Mouse (Mus musculus) spleen, adult 2 months (tissue): ENCODE data around the gene Sardh. TPM values are rescaled to one million over a fixed set of nuclear protein-coding genes. Genes with fewer than 3 reads are reported as not detected.

Experiments
- DNase-seq, 2 experiments: peaks; one replicate each; pipeline versions ENCODE4 v3.0.0 to v3.0.0-alpha.2; 2012 to 2021; ENCODE audit warnings: low spot score in 2 of 2, low read depth in 1 of 2
- H3K27ac ChIP-seq: fragments of 200-500 bp; 2 replicates; pipeline ENCODE4 v1.5.1; 2012; ENCODE audit warnings: low read length, inconsistent platforms; ENCODE audit not compliant: insufficient read depth
- H3K27me3 ChIP-seq: fragments of 200-500 bp; 2 replicates; pipeline ENCODE4 v1.6.1; 2012; ENCODE audit warnings: mild to moderate bottlenecking, moderate library complexity, low read length, inconsistent platforms; ENCODE audit not compliant: control insufficient read depth, insufficient read depth
- H3K36me3 ChIP-seq: fragments of 200-500 bp; 2 replicates; pipeline ENCODE4 v1.6.1; 2012; ENCODE audit warnings: mild to moderate bottlenecking, low read length, inconsistent platforms; ENCODE audit not compliant: control insufficient read depth, insufficient read depth
- H3K4me1 ChIP-seq: fragments of 200-500 bp; 2 replicates; pipeline ENCODE4 v1.6.1; 2011; ENCODE audit warnings: inconsistent platforms; ENCODE audit not compliant: control insufficient read depth, insufficient read depth, insufficient read length
- H3K4me3 ChIP-seq: fragments of 200-500 bp; 2 replicates; pipeline ENCODE4 v1.5.1; 2011; ENCODE audit warnings: mild to moderate bottlenecking, inconsistent platforms; ENCODE audit not compliant: insufficient read depth, insufficient read length; ENCODE audit errors: extremely low read depth
- CTCF ChIP-seq: fragments of 200-500 bp; IDR thresholded peaks from 2 replicates; pipeline ENCODE4 v1.5.1; 2011; ENCODE audit warnings: mild to moderate bottlenecking, inconsistent platforms; ENCODE audit not compliant: insufficient read depth, insufficient read length, insufficient replicate concordance; ENCODE audit errors: extremely low read depth
- POLR2A ChIP-seq: fragments of 200-500 bp; IDR thresholded peaks from 2 replicates; pipeline ENCODE4 v1.6.1; 2011; ENCODE audit warnings: low read depth, low read length, inconsistent platforms
- WGBS: fragments of 180-500 bp; shearing (Covaris S2); methylation state at CpG from one replicate; pipeline ENCODE4 v1.1.7; 2018; 5-methylcytosine and 5-hydroxymethylcytosine counted together
- polyA plus RNA-seq: library from polyadenylated mRNA; depleted of rRNA; stranded (reverse); fragments of >200 nt; gene quantifications from 2 replicates; pipeline ENCODE4 v1.2.3, GENCODE M21; 2012

Sardh gene
- polyA plus RNA-seq, 1 experiment = 9.4 TPM

GRCm38 (mm10) chr2:27211966-27212893 is 35.9 kb downstream of the Sardh start:
- DNase-seq = peak in 1 of 2 experiments; percentile 7
- 35% methylated on average over 8 of the region's 8 CpGs for WGBS
- peaks cover 20% of the 10 kb centered on the region; the same call in 1 of the 2 replicates for H3K4me1 ChIP-seq
- H3K4me3 ChIP-seq = no peak overlapping the region
- no peak overlapping the region for H3K27ac ChIP-seq
- H3K36me3 ChIP-seq = no peaks in the 10 kb centered on the region
- no peak for TF ChIP-seq POLR2A
- no peak for TF ChIP-seq CTCF
- no peaks in the 10 kb centered on the region for H3K27me3 ChIP-seq

- WGBS = 32% methylated on average over 12 of the region's 12 CpGs
These were observed 37.4 kb downstream of the Sardh start for GRCm38 (mm10) chr2:27210676-27211210.

GRCm38 (mm10) chr2:27210255-27210654 is 37.9 kb downstream of the Sardh start:
- TF ChIP-seq POLR2A (no peak), CTCF (peak; percentile 71; the same call in 1 of the 2 replicates)
- no peak overlapping the region for H3K27ac ChIP-seq
- H3K4me3 ChIP-seq = no peak overlapping the region
- peak in 1 of 2 experiments; percentile 59 for DNase-seq
- WGBS = 45% methylated on average over 7 of the region's 7 CpGs
- H3K36me3 ChIP-seq = no peaks in the 10 kb centered on the region
- H3K4me1 ChIP-seq = peaks cover 20% of the 10 kb centered on the region; the same call in 1 of the 2 replicates
- no peaks in the 10 kb centered on the region for H3K27me3 ChIP-seq

More at GRCm38 (mm10) chr2:27210676-27211210, 37.4 kb downstream of the Sardh start:
- H3K4me1 ChIP-seq = peaks cover 20% of the 10 kb centered on the region; the same call in 1 of the 2 replicates
- no peak overlapping the region for H3K4me3 ChIP-seq
- no peaks in the 10 kb centered on the region for H3K27me3 ChIP-seq
- TF ChIP-seq CTCF (no peak), POLR2A (no peak)
- no peak overlapping the region for H3K27ac ChIP-seq
- H3K36me3 ChIP-seq = no peaks in the 10 kb centered on the region
- DNase-seq = no peak

DNA sequence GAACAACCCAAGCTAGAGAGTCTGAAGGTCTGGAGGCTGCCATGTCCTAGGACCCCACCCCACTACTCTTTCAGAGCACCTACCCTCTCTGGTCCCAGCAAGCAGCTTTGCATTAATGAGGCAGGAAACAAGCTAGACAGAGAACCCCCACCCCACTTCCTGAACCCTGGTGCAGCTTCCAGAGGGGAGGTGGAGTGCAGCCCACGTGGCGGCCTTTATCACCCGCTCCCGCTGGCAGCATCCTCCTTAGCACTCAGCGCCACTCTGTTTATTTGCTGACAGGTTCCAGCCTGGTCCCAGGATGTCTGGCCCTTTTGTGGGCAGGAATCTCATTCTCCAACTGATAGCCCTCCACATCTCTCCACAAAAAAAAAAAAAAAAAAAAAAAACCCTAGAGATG is 38.3 kb downstream of the Sardh start:
- H3K27me3 ChIP-seq = no peaks in the 10 kb centered on the region
- peaks cover 20% of the 10 kb centered on the region; the same call in 1 of the 2 replicates for H3K4me1 ChIP-seq
- TF ChIP-seq CTCF (no peak), POLR2A (no peak)
- H3K36me3 ChIP-seq = no peaks in the 10 kb centered on the region
- no peak overlapping the region for H3K27ac ChIP-seq
- H3K4me3 ChIP-seq = no peak overlapping the region
- 19% methylated on average over 5 of the region's 5 CpGs for WGBS
- peak in 1 of 2 experiments; percentile 11 for DNase-seq

DNA sequence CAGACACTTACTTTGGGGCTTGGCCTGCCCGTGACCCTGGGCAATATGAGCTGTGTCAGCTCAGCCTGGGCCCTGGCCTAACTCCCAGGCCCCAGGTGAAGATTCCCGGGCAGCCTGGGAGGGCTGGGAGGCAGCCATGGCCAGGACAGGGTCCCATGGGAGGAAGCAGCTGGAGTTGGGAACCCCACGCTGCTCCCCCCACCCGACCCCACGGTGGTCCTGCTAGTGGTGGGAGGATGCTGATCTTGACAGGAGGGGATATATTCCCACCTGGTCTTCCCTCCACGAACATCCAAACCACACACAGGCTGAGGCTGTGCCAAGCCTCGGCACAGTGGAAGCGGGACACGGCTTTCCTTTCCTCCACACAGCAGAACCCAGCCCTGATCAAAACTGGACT is 38.8 kb downstream of the Sardh start:
- 70% methylated on average over 9 of the region's 9 CpGs for WGBS
- peaks cover 20% of the 10 kb centered on the region; the same call in 1 of the 2 replicates for H3K4me1 ChIP-seq

DNA sequence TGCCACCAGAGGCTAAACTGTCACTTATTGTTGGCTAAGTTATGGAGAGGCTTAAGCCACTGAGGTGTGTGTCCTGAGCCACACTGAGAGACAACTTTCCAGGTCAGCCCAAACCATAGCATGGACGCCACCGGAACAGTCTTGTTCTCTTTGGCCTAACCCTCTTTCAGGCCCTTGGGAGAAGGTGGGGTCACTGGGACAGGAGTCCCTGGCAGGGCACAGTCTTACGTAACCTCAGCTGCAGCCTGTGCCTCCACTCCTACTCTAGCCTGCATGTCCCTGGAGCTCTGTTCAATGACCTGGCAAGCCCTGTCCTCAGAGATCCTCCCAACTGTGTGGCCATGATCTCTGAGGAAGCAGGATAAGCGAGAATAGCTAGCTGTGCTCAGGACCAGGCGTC is 41.0 kb downstream of the Sardh start:
- Histone ChIP-seq H3K36me3 (no peaks in the 10 kb centered on the region), H3K4me1 (peaks cover 20% of the 10 kb centered on the region; the same call in 1 of the 2 replicates), H3K27me3 (no peaks in the 10 kb centered on the region), H3K27ac (no peak overlapping the region), H3K4me3 (no peak overlapping the region)
- no peak for DNase-seq
- no peak for TF ChIP-seq CTCF
- TF ChIP-seq POLR2A = no peak
- WGBS = 91% methylated on average over 5 of the region's 5 CpGs

More for the DNA sequence above, 38.8 kb downstream of the Sardh start:
- H3K27me3 ChIP-seq = no peaks in the 10 kb centered on the region
- no peaks in the 10 kb centered on the region for H3K36me3 ChIP-seq
- H3K4me3 ChIP-seq = no peak overlapping the region
- no peak for DNase-seq
- TF ChIP-seq CTCF (no peak), POLR2A (no peak)
- H3K27ac ChIP-seq = no peak overlapping the region
